In genomic region chr5:32991152-32991551, GRCm38 (mm10) we compare ENCODE assay signal across 8 mouse cellular contexts. TPM values are rescaled to one million over a fixed set of nuclear protein-coding genes. Genes with fewer than 3 reads are reported as not detected.
DNase-seq lines count a peak whose midpoint lies in the region; ATAC-seq and TF ChIP-seq lines count a peak whose summit lies in the region.

No protein-coding gene starts in this region.

- WGBS in forebrain, postnatal 0 days = 72% methylated on average over 8 of the region's 8 CpGs
- 84% methylated on average over 8 of the region's 8 CpGs for WGBS in forebrain, embryonic 14.5 days

- H3K4me1 ChIP-seq in forebrain, postnatal 0 days (ENCODE audit: insufficient read depth) = peaks cover 8% of the 10 kb centered on the region; the same call in 1 of the 2 replicates
- no peaks in the 10 kb centered on the region for H3K4me1 ChIP-seq in forebrain, embryonic 14.5 days (ENCODE audit: control insufficient read depth, insufficient read depth, low read length)

- intact Hi-C loops in heart, postnatal 10 days (cut with DNase I) = loop anchor here (2.0 kb wide), 1 partner anchor 42 kb away; no protein-coding TSS in a partner anchor

- no peak overlapping the region for H3K4me2 ChIP-seq in forebrain, postnatal 0 days (ENCODE audit: low read depth)
- no peak overlapping the region for H3K4me2 ChIP-seq in forebrain, embryonic 14.5 days (ENCODE audit: low read length)

- TF ChIP-seq CTCF in forebrain, postnatal 0 days (IDR thresholded peaks at IDR 0.05; ENCODE audit: low read depth) = no peak

- peak; percentile 34; the same call in 1 of the 2 replicates for ATAC-seq in forebrain, postnatal 0 days
- no peak for ATAC-seq in forebrain, embryonic 14.5 days

- no peaks in the 10 kb centered on the region for H3K9me3 ChIP-seq in forebrain, postnatal 0 days (ENCODE audit: low read length)
- no peaks in the 10 kb centered on the region for H3K9me3 ChIP-seq in forebrain, embryonic 14.5 days (replicated peaks; ENCODE audit: control insufficient read depth, low read length)

- H3K27ac ChIP-seq in forebrain, postnatal 0 days (ENCODE audit: low read depth, low read length) = peak overlapping the region; percentile 54; the same call in 1 of the 2 replicates
- no peak overlapping the region for H3K27ac ChIP-seq in forebrain, embryonic 14.5 days (ENCODE audit: low read depth, low read length)

- peaks cover 9% of the 10 kb centered on the region; the same call in 1 of the 2 replicates for H3K36me3 ChIP-seq in forebrain, postnatal 0 days (ENCODE audit: insufficient read depth)
- H3K36me3 ChIP-seq in forebrain, embryonic 14.5 days (ENCODE audit: control insufficient read depth, insufficient read depth, low read length) = peaks cover 27% of the 10 kb centered on the region; the same call in 1 of the 2 replicates

- no peaks in the 10 kb centered on the region for H3K27me3 ChIP-seq in forebrain, postnatal 0 days (ENCODE audit: insufficient read depth, low read length)
- H3K27me3 ChIP-seq in forebrain, embryonic 14.5 days (replicated peaks; ENCODE audit: control insufficient read depth, insufficient read depth, low read length) = no peaks in the 10 kb centered on the region

- no peak overlapping the region for H3K9ac ChIP-seq in forebrain, postnatal 0 days
- no peak overlapping the region for H3K9ac ChIP-seq in forebrain, embryonic 14.5 days (ENCODE audit: low read length)

- DNase-seq in forebrain, postnatal 0 days = peak; percentile 28
- DNase-seq in forebrain, embryonic 14.5 days (ENCODE audit: low spot score) = no peak
- peak; percentile 85 for DNase-seq in right cerebral cortex, adult 18-20 months
- no peak for DNase-seq in right cerebral cortex, postnatal 4 days
- DNase-seq in heart, postnatal 10 days = peak; percentile 74 to 75
- DNase-seq in lung, postnatal 14 days = peak; percentile 35
- no peak for DNase-seq in yolk sac, embryonic 10.5 days (ENCODE audit: low spot score)
- DNase-seq in spleen, adult 12 weeks (ENCODE audit: low spot score) = no peak

- no peak overlapping the region for H3K4me3 ChIP-seq in forebrain, postnatal 0 days (ENCODE audit: low read depth, low read length)
- H3K4me3 ChIP-seq in forebrain, embryonic 14.5 days (ENCODE audit: low read depth, low read length) = no peak overlapping the region

RNA-seq across cellular contexts. Expression of gene Ywhah, which starts 27.5 kb away (rescaled TPM):
- 475 and 549 TPM in 2 replicates for total RNA-seq in forebrain, postnatal 0 days (2014; rRNA removed)
- 744 and 971 TPM in 2 replicates for polyA plus RNA-seq in forebrain, postnatal 0 days (2015; fragmentation: Nextera tagmentation; extraction: Ambion mirVana)
- 521 and 612 TPM in 2 replicates for polyA plus RNA-seq in forebrain, embryonic 14.5 days (2014; fragmentation: Nextera tagmentation; extraction: Ambion mirVana)
- 100 to 1,000 TPM; 151 to 160 TPM for total RNA-seq in heart, postnatal 10 days (2021)

Comparison
In these comparisons a context has a peak if more than half of its experiments do, and no peak if none do; other contexts are left out.
1. DNase-seq: peak in forebrain, postnatal 0 days (single experiment), right cerebral cortex, adult 18-20 months (single experiment), heart, postnatal 10 days (2 of 2) and lung, postnatal 14 days (single experiment); none in forebrain, embryonic 14.5 days (single experiment), right cerebral cortex, postnatal 4 days (single experiment), yolk sac, embryonic 10.5 days (single experiment) and spleen, adult 12 weeks (single experiment).